Mouse (Mus musculus) MEL (cell line): ENCODE data around the gene Rnf151. TPM values are rescaled to one million over a fixed set of nuclear protein-coding genes. Genes with fewer than 3 reads are reported as not detected.

ENCODE experiments used
- DNase-seq: peaks from one replicate; pipeline ENCODE4 v3.0.0; 2011; ENCODE audit warnings: low read depth, low spot score
- H3K27ac ChIP-seq: 2 replicates; pipeline ENCODE4 v1.5.1; 2012; ENCODE audit warnings: low read depth, mild to moderate bottlenecking, control low read depth, low read length, moderate library complexity; ENCODE audit not compliant: control insufficient read depth
- H3K27me3 ChIP-seq, 2 experiments: fragments of 150-350 bp in 1 of 2; sonication (generic) in 1 of 2; 2 replicates each; pipeline ENCODE4 v1.6.1; 2012; ENCODE audit warnings: low read length in 2 of 2, mild to moderate bottlenecking in 2 of 2, improper control_type of control experiment in 1 of 2, moderate library complexity in 1 of 2; ENCODE audit not compliant: insufficient read depth in 2 of 2, control insufficient read depth in 1 of 2
- H3K36me3 ChIP-seq, 2 experiments: 2 replicates each; pipeline ENCODE4 v1.6.1; 2012 to 2014; ENCODE audit warnings: low read length in 2 of 2, improper control_type of control experiment in 1 of 2, inconsistent platforms in 1 of 2, mild to moderate bottlenecking in 1 of 2; ENCODE audit not compliant: insufficient read depth in 2 of 2, control insufficient read depth in 1 of 2
- H3K4me1 ChIP-seq, 2 experiments: fragments of 150-350 bp in 1 of 2; sonication (generic) in 1 of 2; 2 replicates each; pipeline ENCODE4 v1.6.1; 2012; ENCODE audit warnings: low read length in 2 of 2, improper control_type of control experiment in 1 of 2, mild to moderate bottlenecking in 1 of 2; ENCODE audit not compliant: insufficient read depth in 2 of 2, control insufficient read depth in 1 of 2
- H3K4me3 ChIP-seq, 2 experiments: fragments of 150-350 bp in 1 of 2; sonication (generic) in 1 of 2; 2 replicates each; pipeline ENCODE4 v1.5.1; 2012; ENCODE audit warnings: low read depth in 2 of 2, low read length in 2 of 2, mild to moderate bottlenecking in 2 of 2, moderate library complexity in 2 of 2, control low read depth in 1 of 2, improper control_type of control experiment in 1 of 2; ENCODE audit not compliant: control insufficient read depth in 1 of 2, insufficient read depth in 1 of 2
- H3K79me2 ChIP-seq: 2 replicates; pipeline ENCODE4 v1.6.1; 2012; ENCODE audit warnings: mild to moderate bottlenecking, low read length, moderate library complexity; ENCODE audit not compliant: control insufficient read depth, poor library complexity, insufficient read depth
- H3K9ac ChIP-seq: 2 replicates; pipeline ENCODE4 v1.6.1; 2012; ENCODE audit warnings: low read depth, mild to moderate bottlenecking, control low read depth, low read length, moderate library complexity; ENCODE audit not compliant: control insufficient read depth, poor library complexity, severe bottlenecking
- H3K9me3 ChIP-seq: fragments of 150-350 bp; sonication (generic); replicated peaks from 2 replicates; pipeline ENCODE4 v1.6.1; 2012; ENCODE audit warnings: mild to moderate bottlenecking, low read length, improper control_type of control experiment, moderate library complexity; ENCODE audit not compliant: insufficient read depth
- CHD1 ChIP-seq: IDR thresholded peaks from 2 replicates; pipeline ENCODE4 v1.6.1; 2012; ENCODE audit warnings: low read depth, mild to moderate bottlenecking, inconsistent platforms, low read length, improper control_type of control experiment
- E2F4 ChIP-seq: IDR thresholded peaks from 2 replicates; pipeline ENCODE4 v1.6.1; 2011; ENCODE audit warnings: low read depth, low read length, improper control_type of control experiment, borderline replicate concordance
- GATA1 ChIP-seq: IDR thresholded peaks from 2 replicates; pipeline ENCODE4 v1.6.1; 2011; ENCODE audit warnings: low read depth, low read length, improper control_type of control experiment
- JUND ChIP-seq: IDR thresholded peaks from 2 replicates; pipeline ENCODE4 v1.6.1; 2011; ENCODE audit warnings: low read depth, mild to moderate bottlenecking, improper control_type of control experiment, low read length
- MAX ChIP-seq: IDR thresholded peaks from 2 replicates; pipeline ENCODE4 v1.6.1; 2011; ENCODE audit warnings: low read length, improper control_type of control experiment
- MAZ ChIP-seq: IDR thresholded peaks from 2 replicates; pipeline ENCODE4 v1.6.1; 2012; ENCODE audit warnings: low read depth, mild to moderate bottlenecking, inconsistent platforms, low read length, improper control_type of control experiment
- MEF2A ChIP-seq: IDR thresholded peaks from 2 replicates; pipeline ENCODE4 v1.6.1; 2014; ENCODE audit warnings: low read depth, mild to moderate bottlenecking, inconsistent platforms, low read length, improper control_type of control experiment; ENCODE audit not compliant: poor library complexity, insufficient replicate concordance, severe bottlenecking; ENCODE audit errors: extremely low read depth
- NRF1 ChIP-seq: IDR thresholded peaks from 2 replicates; pipeline ENCODE4 v1.6.1; 2014; ENCODE audit warnings: low read depth, mild to moderate bottlenecking, inconsistent platforms, low read length, improper control_type of control experiment, moderate library complexity; ENCODE audit not compliant: poor library complexity, insufficient read depth, severe bottlenecking
- POLR2A ChIP-seq, 2 experiments: IDR thresholded peaks; 2 replicates each; pipeline ENCODE4 v1.6.1; 2011 to 2012; ENCODE audit warnings: low read length in 2 of 2, mild to moderate bottlenecking in 2 of 2, control low read depth in 1 of 2, improper control_type of control experiment in 1 of 2, low read depth in 1 of 2, moderate library complexity in 1 of 2; ENCODE audit not compliant: control insufficient read depth in 1 of 2, insufficient read depth in 1 of 2, poor library complexity in 1 of 2
- POLR2AphosphoS2 ChIP-seq: IDR thresholded peaks from 2 replicates; pipeline ENCODE4 v1.6.1; 2011; ENCODE audit warnings: low read length, improper control_type of control experiment
- POLR2AphosphoS5 ChIP-seq: IDR thresholded peaks from 2 replicates; pipeline ENCODE4 v1.6.1; 2012; ENCODE audit warnings: low read depth, borderline replicate concordance, mild to moderate bottlenecking, inconsistent platforms, low read length, moderate library complexity, mixed read lengths
- SIN3A ChIP-seq: IDR thresholded peaks from 2 replicates; pipeline ENCODE4 v1.6.1; 2012; ENCODE audit warnings: low read length, improper control_type of control experiment, inconsistent platforms
- TBP ChIP-seq: IDR thresholded peaks from 2 replicates; pipeline ENCODE4 v1.8.0; 2011; ENCODE audit warnings: low read depth, low read length, improper control_type of control experiment
- USF1 ChIP-seq: IDR thresholded peaks from 2 replicates; pipeline ENCODE4 v1.6.1; 2014; ENCODE audit warnings: low read depth, mild to moderate bottlenecking, inconsistent platforms, low read length, improper control_type of control experiment, moderate library complexity
- ZC3H11A ChIP-seq: IDR thresholded peaks from 2 replicates; pipeline ENCODE4 v1.6.1; 2012; ENCODE audit warnings: low read depth, mild to moderate bottlenecking, inconsistent platforms, low read length, improper control_type of control experiment
- polyA plus RNA-seq, 2 experiments: library from polyadenylated mRNA; stranded (reverse) in 1 of 2; unstranded in 1 of 2; fragments of >175 nt in 1 of 2; fragments of >200 nt in 1 of 2; gene quantifications; 2 replicates each; pipeline versions ENCODE4 v1.2.1 to v1.2.4; 2012; ENCODE audit warnings: low replicate concordance in 2 of 2, low read depth in 1 of 2; ENCODE audit not compliant: insufficient read length in 2 of 2, insufficient read depth in 1 of 2, missing spikeins in 1 of 2
- total RNA-seq: library from RNA; depleted of rRNA; stranded (reverse); fragments of 300-350 nt; gene quantifications from 2 replicates; pipeline ENCODE4 v1.2.3, GENCODE M21; 2012

The Rnf151 gene
- total and polyA plus RNA-seq, 3 experiments = 0.23 to 0.40 TPM; not detected in 1

GRCm38 (mm10) chr17:24745526-24746497 lies 27.9 kb upstream of the Rnf151 start (continued):
- TF ChIP-seq USF1 (no peak), JUND (0 out of 2 replicates have a peak, but pooled peaks have one; percentile 34), TBP (0 out of 2 replicates have a peak, but pooled peaks have one; percentile 35), MAZ (no peak)

GRCm38 (mm10) chr17:24744381-24744780 lies 26.5 kb upstream of the Rnf151 start:
- no peaks in the 10 kb centered on the region for H3K79me2 ChIP-seq
- peaks cover 0 to 4% of the 10 kb centered on the region in 2 experiments; a peak in 1 of 4 replicates for H3K27me3 ChIP-seq
- H3K9me3 ChIP-seq = no peaks in the 10 kb centered on the region
- no peaks in the 10 kb centered on the region for H3K4me1 ChIP-seq
- H3K9ac ChIP-seq = no peak overlapping the region
- no peak overlapping the region for H3K4me3 ChIP-seq
- H3K36me3 ChIP-seq = no peaks in the 10 kb centered on the region
- TF ChIP-seq SIN3A = no peak
- TF ChIP-seq CHD1 = no peak
- TF ChIP-seq POLR2AphosphoS5 = no peak
- TF ChIP-seq GATA1 = no peak
- no peak for TF ChIP-seq MAX
- TF ChIP-seq ZC3H11A = no peak
- no peak for TF ChIP-seq POLR2A (IDR thresholded peaks at IDR 0.05; ENCODE audit: control insufficient read depth in 1 of 2, insufficient read depth in 1 of 2, low read depth in 1 of 2, low read length in 2 of 2, poor library complexity in 1 of 2)
- no peak for TF ChIP-seq POLR2AphosphoS2
- TF ChIP-seq NRF1 = no peak
- no peak for TF ChIP-seq JUND
- no peak overlapping the region for H3K27ac ChIP-seq
- DNase-seq = peak; percentile 20

DNA sequence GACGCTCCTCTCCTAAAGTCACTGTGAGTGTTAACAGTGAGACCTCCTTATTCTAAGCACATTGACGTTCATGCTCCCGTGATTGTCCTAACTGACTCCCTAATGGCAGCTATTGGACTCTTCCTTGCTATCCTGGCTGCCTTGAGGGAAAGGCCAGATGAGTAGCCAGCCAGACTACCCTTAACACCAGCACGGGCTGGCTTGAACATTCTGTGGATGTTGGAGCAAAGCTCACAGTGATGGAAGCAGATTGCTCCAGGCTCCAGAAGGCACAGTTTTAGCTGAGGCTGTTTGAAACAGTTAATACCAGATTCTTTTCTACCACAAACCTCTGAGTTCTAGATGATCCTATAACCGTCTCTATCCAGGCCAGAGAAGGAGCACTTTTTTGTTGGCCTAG lies 26.0 kb upstream of the Rnf151 start:
- H3K27ac ChIP-seq = no peak overlapping the region
- H3K36me3 ChIP-seq = no peaks in the 10 kb centered on the region
- TF ChIP-seq MEF2A = no peak
- TF ChIP-seq E2F4 = no peak
- H3K27me3 ChIP-seq = peaks cover 0 to 4% of the 10 kb centered on the region in 2 experiments; a peak in 1 of 4 replicates
- H3K79me2 ChIP-seq = no peaks in the 10 kb centered on the region
- DNase-seq = no peak
- H3K9me3 ChIP-seq = no peaks in the 10 kb centered on the region
- H3K4me3 ChIP-seq = no peak overlapping the region
- H3K4me1 ChIP-seq = no peaks in the 10 kb centered on the region
- H3K9ac ChIP-seq = no peak overlapping the region
